In the genomic region with DNA sequence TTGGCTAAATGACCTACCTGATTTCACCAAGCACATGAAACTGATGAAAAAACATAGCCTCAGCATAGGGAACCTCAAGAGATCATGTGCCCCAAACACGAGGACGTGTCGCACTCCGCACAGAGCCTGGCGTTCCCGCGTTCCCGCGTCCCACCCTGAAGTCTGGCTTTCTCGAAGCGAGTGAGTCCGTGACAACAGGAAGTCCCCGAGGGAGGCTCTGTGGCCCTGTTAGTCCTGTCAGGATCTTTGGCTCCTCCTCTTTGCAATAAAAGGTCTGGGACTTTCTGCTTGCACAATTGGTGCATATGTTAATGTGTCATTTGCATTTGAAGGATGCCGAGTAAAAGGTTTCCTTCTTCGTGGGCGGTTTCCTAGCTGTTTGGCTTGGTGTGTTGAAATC, we compare ENCODE assay signal across 9 mouse cellular contexts. TPM values are rescaled to one million over a fixed set of nuclear protein-coding genes. Genes with fewer than 3 reads are reported as not detected.
A peak's percentile ranks its signal among the peaks of the same experiment; 100 is the strongest.
DNase-seq lines count a peak whose midpoint lies in the region; ATAC-seq and TF ChIP-seq lines count a peak whose summit lies in the region.
"Had no signal": no experiment of that assay in that cellular context is flagged by ENCODE, and none has a peak within 500 bp of the region (broad histone marks: within the 10 kb centered on the region; RNA-seq: fewer than 3 reads in every experiment).

A gene (minus strand): TSS at position 360 of the 400 bp plus-strand sequence.

- no peaks in the 10 kb centered on the region for H3K79me2 ChIP-seq in liver, adult 2 months (ENCODE audit: control insufficient read depth, insufficient read depth, low read length)

- peak; percentile 53; the same call in 1 of the 2 replicates for ATAC-seq in erythroblast, adult 5-6 weeks (replicated peaks; ENCODE audit: low FRiP score, poor library complexity, severe bottlenecking)
- no peak for ATAC-seq in hindbrain, embryonic 16.5 days
- no peak for ATAC-seq in midbrain, embryonic 15.5 days (replicated peaks)

- WGBS in hindbrain, embryonic 16.5 days: 4% methylated on average over 16 of the region's 16 CpGs
- WGBS in liver, adult 2 months: 16% methylated on average over 16 of the region's 16 CpGs
- WGBS in midbrain, embryonic 15.5 days: 11% methylated on average over 16 of the region's 16 CpGs

- peak within 1 kb of the TSS; percentile 38; the same call in 1 of the 2 replicates for H3K4me3 ChIP-seq in layer of hippocampus, adult 2 months
- peak within 1 kb of the TSS; percentile 34 for H3K4me3 ChIP-seq in hindbrain, embryonic 16.5 days (ENCODE audit: low read length)
- peak within 1 kb of the TSS; percentile 0; the same call in 1 of the 2 replicates for H3K4me3 ChIP-seq in liver, adult 2 months (ENCODE audit: insufficient read depth, low read depth, low read length)
- H3K4me3 ChIP-seq in midbrain, embryonic 15.5 days: peak within 1 kb of the TSS; percentile 23; the same call in 1 of the 2 replicates

- DNase-seq in layer of hippocampus, adult 2 months (ENCODE audit: low spot score in 2 of 2): no peak
- no peak for DNase-seq in layer of hippocampus, postnatal 14 days (ENCODE audit: low spot score in 2 of 2)
- no peak for DNase-seq in liver, adult 2 months (ENCODE audit: extremely low read depth, low read depth, low spot score)
- peak; percentile 31 for DNase-seq in urinary bladder, postnatal 25 days (ENCODE audit: low spot score)
- DNase-seq in cerebellum, postnatal 36 days: no peak

- peak within 1 kb of the TSS; percentile 67 for H3K4me2 ChIP-seq in hindbrain, embryonic 16.5 days (ENCODE audit: low read length)
- peak within 1 kb of the TSS; percentile 52 for H3K4me2 ChIP-seq in midbrain, embryonic 15.5 days

- no peaks in the 10 kb centered on the region for H3K9me3 ChIP-seq in hindbrain, embryonic 16.5 days (ENCODE audit: control insufficient read depth, low read length)
- no peaks in the 10 kb centered on the region for H3K9me3 ChIP-seq in midbrain, embryonic 15.5 days

- no peak within 1 kb of the TSS for H3K27ac ChIP-seq in layer of hippocampus, adult 2 months
- H3K27ac ChIP-seq in hindbrain, embryonic 16.5 days (ENCODE audit: low read depth, low read length): no peak within 1 kb of the TSS
- H3K27ac ChIP-seq in liver, adult 2 months (replicated peaks; ENCODE audit: insufficient read depth, low read depth, low read length): no peak within 1 kb of the TSS
- H3K27ac ChIP-seq in midbrain, embryonic 15.5 days: no peak within 1 kb of the TSS
- H3K27ac ChIP-seq: macrophage had no signal

- no peak for TF ChIP-seq POLR2A in liver, adult 2 months (IDR thresholded peaks at IDR 0.05; ENCODE audit: extremely low read depth, insufficient read depth, low read length)

- no peak for TF ChIP-seq CTCF in layer of hippocampus, adult 2 months (conservative IDR thresholded peaks at IDR 0.05)
- TF ChIP-seq CTCF in liver, adult 2 months (IDR thresholded peaks at IDR 0.05; ENCODE audit: low read depth, low read length): no peak

- H3K27me3 ChIP-seq in hindbrain, embryonic 16.5 days (replicated peaks; ENCODE audit: control insufficient read depth, insufficient read depth, low read length): no peaks in the 10 kb centered on the region
- no peaks in the 10 kb centered on the region for H3K27me3 ChIP-seq in liver, adult 2 months (ENCODE audit: control insufficient read depth, insufficient read depth, low read length)
- no peaks in the 10 kb centered on the region; the same call in 1 of the 2 replicates for H3K27me3 ChIP-seq in midbrain, embryonic 15.5 days (replicated peaks)

- H3K4me1 ChIP-seq in hindbrain, embryonic 16.5 days (ENCODE audit: control insufficient read depth, insufficient read depth, low read depth, low read length): peaks cover 4% of the 10 kb centered on the region; the same call in 1 of the 2 replicates
- H3K4me1 ChIP-seq in liver, adult 2 months (ENCODE audit: control insufficient read depth, insufficient read depth, low read length): no peaks in the 10 kb centered on the region
- H3K4me1 ChIP-seq in midbrain, embryonic 15.5 days: peaks cover 4% of the 10 kb centered on the region

- H3K9ac ChIP-seq in hindbrain, embryonic 16.5 days (ENCODE audit: low read depth, low read length): peak within 1 kb of the TSS; percentile 54; the same call in 1 of the 2 replicates
- no peak within 1 kb of the TSS for H3K9ac ChIP-seq in liver, adult 2 months (ENCODE audit: low read depth, low read length)
- peak within 1 kb of the TSS; percentile 18; the same call in 1 of the 2 replicates for H3K9ac ChIP-seq in midbrain, embryonic 15.5 days

- H3K36me3 ChIP-seq in hindbrain, embryonic 16.5 days (ENCODE audit: control insufficient read depth, insufficient read depth, low read length): no peaks in the 10 kb centered on the region
- no peaks in the 10 kb centered on the region for H3K36me3 ChIP-seq in liver, adult 2 months (ENCODE audit: control insufficient read depth, insufficient read depth, low read length)
- H3K36me3 ChIP-seq in midbrain, embryonic 15.5 days (replicated peaks): no peaks in the 10 kb centered on the region

RNA-seq across cellular contexts. Expression of the gene that starts here (rescaled TPM):
- total RNA-seq in layer of hippocampus, adult 2 months (2021): under 1 TPM; 0.27 to 0.44 TPM
- under 1 TPM; 0.29 to 0.32 TPM for total RNA-seq in layer of hippocampus, postnatal 14 days (2021)
- total RNA-seq in erythroblast, adult 5-6 weeks (2015; ENCODE audit: low replicate concordance): not detected in 2 replicates
- total RNA-seq in erythroblast, adult 5-6 weeks (2017; ENCODE audit: low replicate concordance): 2.6 TPM in 1 of 2 replicates, not detected in the other
- polyA plus RNA-seq in hindbrain, embryonic 16.5 days (2015; fragmentation: Nextera tagmentation; extraction: Ambion mirVana): 0.77 and 1.0 TPM in 2 replicates
- 0.07 and 0.09 TPM in 2 replicates for total RNA-seq in liver, adult 2 months (2014; rRNA removed)
- 0.12 TPM in 1 of 2 replicates, not detected in the other for polyA plus RNA-seq in liver, adult 2 months (2012; rRNA removed)
- polyA plus RNA-seq in midbrain, embryonic 15.5 days (2015; fragmentation: Nextera tagmentation; extraction: Ambion mirVana): 0.41 and 0.80 TPM in 2 replicates
